Mouse (Mus musculus): ENCODE measurements at regions not wholly inside any gene's neighbourhood (a gene's known extent, or its start where the extent isn't known, plus 50 kb on each side); places are given as distances from the start of the nearest gene placed in this dataset.

DNA sequence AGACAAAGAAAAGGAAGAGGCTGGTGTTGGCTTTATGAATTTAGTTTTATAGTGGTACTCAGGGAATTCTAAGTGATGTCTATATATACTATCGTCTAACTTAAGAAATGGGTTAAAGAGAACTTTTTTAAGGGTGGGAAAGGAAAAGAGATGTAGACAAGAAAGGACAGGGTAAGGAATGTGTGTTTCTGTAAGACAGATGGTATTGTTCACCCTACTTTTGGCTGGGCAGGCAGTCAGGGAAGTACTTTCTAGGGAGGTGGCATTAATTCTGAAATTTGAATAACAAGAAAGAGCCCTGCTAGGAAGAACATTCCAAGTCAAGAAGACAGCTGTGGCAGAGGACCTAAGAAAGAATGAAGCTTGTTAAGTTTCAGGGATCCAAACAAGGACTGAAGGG lies 263.0 kb downstream of the Pik3r1 start:
- no peaks in the 10 kb centered on the region for H3K27me3 ChIP-seq (ENCODE audit: control insufficient read depth, insufficient read depth, low read length)
- WGBS, result 82% methylated on average over 1 of the region's 1 CpGs
- no peaks in the 10 kb centered on the region for H3K36me3 ChIP-seq (ENCODE audit: control insufficient read depth, insufficient read depth, low read length)
- no peaks in the 10 kb centered on the region for H3K4me1 ChIP-seq (ENCODE audit: control insufficient read depth, insufficient read depth, low read length)
- H3K9ac ChIP-seq (replicated peaks; ENCODE audit: low read depth, low read length), result no peak overlapping the region
- no peak for ATAC-seq (ENCODE audit: low read depth)
- no peak overlapping the region for H3K4me3 ChIP-seq (ENCODE audit: low read depth, low read length)
- no peak overlapping the region for H3K4me2 ChIP-seq (ENCODE audit: low read depth, low read length)
- H3K9me3 ChIP-seq (ENCODE audit: control insufficient read depth, low read length), result no peaks in the 10 kb centered on the region
- no peak overlapping the region for H3K27ac ChIP-seq (ENCODE audit: low read depth, low read length)

- Histone ChIP-seq H3K27me3 (ENCODE audit: control insufficient read depth, insufficient read depth, low read length) (no peaks in the 10 kb centered on the region), H3K36me3 (ENCODE audit: control insufficient read depth, insufficient read depth, low read length) (no peaks in the 10 kb centered on the region), H3K4me2 (ENCODE audit: low read depth, low read length) (no peak overlapping the region), H3K9ac (replicated peaks; ENCODE audit: low read depth, low read length) (no peak overlapping the region), H3K4me3 (ENCODE audit: low read depth, low read length) (no peak overlapping the region), H3K9me3 (ENCODE audit: control insufficient read depth, low read length) (no peaks in the 10 kb centered on the region), H3K4me1 (ENCODE audit: control insufficient read depth, insufficient read depth, low read length) (no peaks in the 10 kb centered on the region), H3K27ac (ENCODE audit: low read depth, low read length) (no peak overlapping the region)
- 83% methylated on average over 5 of the region's 5 CpGs for WGBS
- ATAC-seq (ENCODE audit: low read depth), result no peak
Observed at GRCm38 (mm10) chr13:101504241-101504640, 263.8 kb downstream of the Pik3r1 start.

DNA sequence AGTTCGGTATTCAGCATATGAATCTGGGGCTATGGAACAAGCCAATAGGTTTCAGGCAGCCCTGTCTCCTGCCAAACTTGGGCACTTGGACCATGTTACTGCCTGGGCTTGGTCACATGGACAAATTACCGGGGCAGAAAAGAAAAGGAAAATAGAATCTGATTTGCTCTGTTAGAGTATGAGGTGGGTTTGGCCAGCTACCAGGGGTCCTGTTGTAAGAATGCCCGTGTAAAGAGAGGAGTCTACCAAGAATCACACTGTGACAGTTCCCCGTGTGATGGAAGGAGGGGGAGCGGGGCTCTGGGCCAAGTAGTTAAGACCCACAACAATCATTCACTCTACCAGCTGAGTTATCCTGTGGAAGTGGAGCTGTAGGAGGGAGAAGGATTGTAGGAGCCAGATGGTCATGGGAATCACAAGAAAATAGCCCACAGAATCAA lies 266.2 kb downstream of the Pik3r1 start:
- Histone ChIP-seq H3K9me3 (ENCODE audit: control insufficient read depth, low read length) (no peaks in the 10 kb centered on the region), H3K4me1 (ENCODE audit: control insufficient read depth, insufficient read depth, low read length) (no peaks in the 10 kb centered on the region), H3K27ac (ENCODE audit: low read depth, low read length) (no peak overlapping the region), H3K4me3 (ENCODE audit: low read depth, low read length) (no peak overlapping the region), H3K9ac (replicated peaks; ENCODE audit: low read depth, low read length) (no peak overlapping the region), H3K27me3 (ENCODE audit: control insufficient read depth, insufficient read depth, low read length) (no peaks in the 10 kb centered on the region), H3K4me2 (ENCODE audit: low read depth, low read length) (no peak overlapping the region), H3K36me3 (ENCODE audit: control insufficient read depth, insufficient read depth, low read length) (no peaks in the 10 kb centered on the region)
- ATAC-seq (ENCODE audit: low read depth), result peak; percentile 61; the same call in 1 of the 2 replicates
- WGBS, result 70% methylated on average over 5 of the region's 5 CpGs

- WGBS, result 91% methylated on average over 3 of the region's 3 CpGs
Observed at GRCm38 (mm10) chr13:101501061-101501460, 267.0 kb downstream of the Pik3r1 start.

DNA sequence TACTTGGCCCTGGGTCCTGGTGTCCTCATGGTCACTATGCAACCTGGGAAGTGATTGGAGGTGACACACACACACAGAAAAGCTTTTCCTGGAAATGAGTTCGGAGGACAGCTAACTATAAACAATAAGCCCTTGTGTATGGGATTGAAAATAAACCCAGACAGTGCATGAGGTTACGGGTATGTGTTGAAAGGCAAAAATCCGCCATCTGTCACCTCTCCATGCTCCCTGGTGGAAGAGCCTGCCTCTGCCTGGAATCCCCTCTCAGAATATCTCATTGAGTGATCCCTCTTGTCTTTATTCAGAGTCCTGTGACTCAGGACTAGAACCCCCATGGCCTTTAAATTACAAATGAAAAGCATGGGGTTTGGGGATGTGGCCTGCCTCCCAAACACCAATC lies 276.2 kb downstream of the Pik3r1 start:
- WGBS, result 44% methylated on average over 3 of the region's 3 CpGs
- Histone ChIP-seq H3K4me3 (ENCODE audit: low read depth, low read length) (no peak overlapping the region), H3K9ac (replicated peaks; ENCODE audit: low read depth, low read length) (no peak overlapping the region), H3K9me3 (ENCODE audit: control insufficient read depth, low read length) (no peaks in the 10 kb centered on the region), H3K36me3 (ENCODE audit: control insufficient read depth, insufficient read depth, low read length) (no peaks in the 10 kb centered on the region), H3K4me1 (ENCODE audit: control insufficient read depth, insufficient read depth, low read length) (no peaks in the 10 kb centered on the region), H3K27me3 (ENCODE audit: control insufficient read depth, insufficient read depth, low read length) (no peaks in the 10 kb centered on the region), H3K27ac (ENCODE audit: low read depth, low read length) (no peak overlapping the region), H3K4me2 (ENCODE audit: low read depth, low read length) (no peak overlapping the region)
- ATAC-seq (ENCODE audit: low read depth), result no peak

More at GRCm38 (mm10) chr13:101501061-101501460, 267.0 kb downstream of the Pik3r1 start:
- Histone ChIP-seq H3K27me3 (ENCODE audit: control insufficient read depth, insufficient read depth, low read length) (no peaks in the 10 kb centered on the region), H3K27ac (ENCODE audit: low read depth, low read length) (no peak overlapping the region), H3K9me3 (ENCODE audit: control insufficient read depth, low read length) (no peaks in the 10 kb centered on the region), H3K4me2 (ENCODE audit: low read depth, low read length) (no peak overlapping the region), H3K36me3 (ENCODE audit: control insufficient read depth, insufficient read depth, low read length) (no peaks in the 10 kb centered on the region), H3K4me1 (ENCODE audit: control insufficient read depth, insufficient read depth, low read length) (no peaks in the 10 kb centered on the region), H3K4me3 (ENCODE audit: low read depth, low read length) (no peak overlapping the region), H3K9ac (replicated peaks; ENCODE audit: low read depth, low read length) (no peak overlapping the region)
- ATAC-seq (ENCODE audit: low read depth), result no peak

DNA sequence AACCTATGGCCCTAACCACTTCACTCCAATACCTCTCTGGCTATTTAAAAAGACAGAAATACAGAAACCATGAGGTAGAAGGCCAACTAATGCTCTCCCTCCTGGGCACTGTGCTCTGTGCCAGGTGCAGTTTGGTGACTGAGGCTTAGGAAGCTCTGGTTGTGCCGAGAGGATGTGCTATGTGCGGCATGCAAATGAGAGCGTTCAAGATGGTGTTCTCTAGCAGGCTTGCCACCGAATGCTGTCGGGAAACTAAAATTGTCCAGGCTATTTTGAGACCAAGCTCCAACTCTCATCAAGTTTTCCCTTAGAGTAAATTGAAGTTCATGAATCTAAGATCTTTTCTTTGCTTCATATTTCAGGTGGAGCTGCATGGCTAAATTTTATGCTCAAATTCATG lies 277.1 kb downstream of the Pik3r1 start:
- no peak for ATAC-seq (ENCODE audit: low read depth)
- Histone ChIP-seq H3K4me1 (ENCODE audit: control insufficient read depth, insufficient read depth, low read length) (no peaks in the 10 kb centered on the region), H3K27me3 (ENCODE audit: control insufficient read depth, insufficient read depth, low read length) (no peaks in the 10 kb centered on the region), H3K9ac (replicated peaks; ENCODE audit: low read depth, low read length) (no peak overlapping the region), H3K9me3 (ENCODE audit: control insufficient read depth, low read length) (no peaks in the 10 kb centered on the region), H3K4me2 (ENCODE audit: low read depth, low read length) (no peak overlapping the region), H3K4me3 (ENCODE audit: low read depth, low read length) (no peak overlapping the region), H3K27ac (ENCODE audit: low read depth, low read length) (no peak overlapping the region), H3K36me3 (ENCODE audit: control insufficient read depth, insufficient read depth, low read length) (no peaks in the 10 kb centered on the region)
- 85% methylated on average over 5 of the region's 5 CpGs for WGBS

DNA sequence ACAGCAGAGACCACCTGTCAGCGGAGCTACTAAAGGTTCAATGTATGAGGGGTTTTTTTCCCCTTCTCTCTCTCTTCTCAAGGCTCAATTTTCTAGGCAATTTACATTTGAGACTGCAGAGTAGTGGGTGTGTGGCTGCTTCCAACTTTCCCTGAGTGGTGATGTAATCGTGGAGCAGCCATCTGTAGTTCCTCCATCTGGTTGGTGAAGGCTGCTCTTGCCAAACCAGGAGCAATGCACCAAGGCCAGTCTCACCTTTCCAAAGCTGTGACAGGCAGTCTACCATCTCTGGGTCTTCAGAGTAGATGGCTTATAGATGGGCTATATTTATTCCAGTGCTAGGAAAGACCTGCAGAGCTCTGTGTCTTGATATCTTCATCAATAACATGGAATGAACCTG lies 280.4 kb downstream of the Pik3r1 start:
- no peaks in the 10 kb centered on the region for H3K27me3 ChIP-seq (ENCODE audit: control insufficient read depth, insufficient read depth, low read length)
- no peak overlapping the region for H3K9ac ChIP-seq (replicated peaks; ENCODE audit: low read depth, low read length)
- no peak overlapping the region for H3K27ac ChIP-seq (ENCODE audit: low read depth, low read length)
- H3K9me3 ChIP-seq (ENCODE audit: control insufficient read depth, low read length), result no peaks in the 10 kb centered on the region
- WGBS, result 91% methylated on average over 2 of the region's 2 CpGs
- H3K4me3 ChIP-seq (ENCODE audit: low read depth, low read length), result no peak overlapping the region
- H3K4me2 ChIP-seq (ENCODE audit: low read depth, low read length), result no peak overlapping the region
- no peaks in the 10 kb centered on the region for H3K4me1 ChIP-seq (ENCODE audit: control insufficient read depth, insufficient read depth, low read length)
- ATAC-seq (ENCODE audit: low read depth), result no peak
- no peaks in the 10 kb centered on the region for H3K36me3 ChIP-seq (ENCODE audit: control insufficient read depth, insufficient read depth, low read length)

- no peak overlapping the region for H3K4me3 ChIP-seq (ENCODE audit: low read depth, low read length)
- H3K27ac ChIP-seq (ENCODE audit: low read depth, low read length), result no peak overlapping the region
- H3K36me3 ChIP-seq (ENCODE audit: control insufficient read depth, insufficient read depth, low read length), result no peaks in the 10 kb centered on the region
- no peaks in the 10 kb centered on the region for H3K9me3 ChIP-seq (ENCODE audit: control insufficient read depth, low read length)
- no peaks in the 10 kb centered on the region for H3K27me3 ChIP-seq (ENCODE audit: control insufficient read depth, insufficient read depth, low read length)
- no peak for ATAC-seq (ENCODE audit: low read depth)
- WGBS, result 85% methylated on average over 7 of the region's 7 CpGs
- no peak overlapping the region for H3K4me2 ChIP-seq (ENCODE audit: low read depth, low read length)
- H3K4me1 ChIP-seq (ENCODE audit: control insufficient read depth, insufficient read depth, low read length), result no peaks in the 10 kb centered on the region
- no peak overlapping the region for H3K9ac ChIP-seq (replicated peaks; ENCODE audit: low read depth, low read length)
Observed at GRCm38 (mm10) chr13:101485823-101486222, 282.2 kb downstream of the Pik3r1 start.

DNA sequence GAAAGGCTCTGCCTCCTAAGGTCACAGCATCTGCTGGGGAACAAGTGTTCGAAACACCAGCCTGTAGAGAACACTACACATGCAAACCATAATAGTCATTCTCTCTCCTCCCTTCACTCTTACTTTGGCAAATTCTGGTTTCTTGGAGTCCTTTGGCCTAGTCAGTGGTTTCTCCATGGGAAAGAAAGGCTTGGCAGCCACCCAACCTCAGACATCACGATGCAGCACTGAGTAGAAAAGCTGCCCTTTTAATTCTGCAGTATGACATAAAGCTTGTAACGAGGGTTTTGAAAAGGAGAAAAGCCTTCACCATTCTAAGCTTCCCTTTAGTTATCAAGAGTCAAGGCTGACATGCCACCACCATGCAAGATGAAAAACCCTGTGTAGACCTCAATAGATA lies 284.2 kb downstream of the Pik3r1 start:
- Histone ChIP-seq H3K4me3 (ENCODE audit: low read depth, low read length) (no peak overlapping the region), H3K27me3 (ENCODE audit: control insufficient read depth, insufficient read depth, low read length) (no peaks in the 10 kb centered on the region), H3K4me2 (ENCODE audit: low read depth, low read length) (no peak overlapping the region), H3K9ac (replicated peaks; ENCODE audit: low read depth, low read length) (no peak overlapping the region), H3K9me3 (ENCODE audit: control insufficient read depth, low read length) (no peaks in the 10 kb centered on the region), H3K4me1 (ENCODE audit: control insufficient read depth, insufficient read depth, low read length) (no peaks in the 10 kb centered on the region), H3K27ac (ENCODE audit: low read depth, low read length) (no peak overlapping the region), H3K36me3 (ENCODE audit: control insufficient read depth, insufficient read depth, low read length) (no peaks in the 10 kb centered on the region)
- WGBS, result 60% methylated on average over 3 of the region's 3 CpGs
- no peak for ATAC-seq (ENCODE audit: low read depth)
